Mouse (Mus musculus) R1 (cell line): ENCODE results near the gene Commd3.

Experiments used
- DNase-seq: peaks from one replicate; pipeline ENCODE4 v3.0.0-alpha.2; 2018; ENCODE audit warnings: low read depth, low spot score

Gene Commd3

GRCm38 (mm10) chr2:18672133-18672765, at the start of gene Commd3:
Gene Commd3, plus strand, starts transcription at chr2:18672384.
- DNase-seq = peak; percentile 86

DNA sequence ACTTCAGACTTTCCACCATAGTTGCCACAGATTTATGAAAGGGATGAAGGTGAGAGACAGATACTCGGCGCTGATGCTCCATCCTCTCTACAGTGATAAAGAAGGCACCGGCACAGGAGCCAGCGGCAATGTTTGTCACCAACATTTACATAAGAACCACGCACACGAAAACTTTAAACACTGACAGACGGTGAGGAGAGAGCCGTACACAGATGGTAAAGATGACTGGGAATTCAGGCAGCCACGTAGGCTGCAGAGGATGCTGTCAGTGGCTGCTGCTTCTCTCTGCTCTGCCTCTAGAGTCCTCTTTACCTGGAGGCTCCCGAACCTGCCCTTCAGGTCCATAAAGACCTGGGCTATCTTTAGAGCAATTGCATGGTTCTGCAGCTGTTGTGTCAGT, 49.0 kb upstream of the Commd3 start:
- DNase-seq = no peak

DNA sequence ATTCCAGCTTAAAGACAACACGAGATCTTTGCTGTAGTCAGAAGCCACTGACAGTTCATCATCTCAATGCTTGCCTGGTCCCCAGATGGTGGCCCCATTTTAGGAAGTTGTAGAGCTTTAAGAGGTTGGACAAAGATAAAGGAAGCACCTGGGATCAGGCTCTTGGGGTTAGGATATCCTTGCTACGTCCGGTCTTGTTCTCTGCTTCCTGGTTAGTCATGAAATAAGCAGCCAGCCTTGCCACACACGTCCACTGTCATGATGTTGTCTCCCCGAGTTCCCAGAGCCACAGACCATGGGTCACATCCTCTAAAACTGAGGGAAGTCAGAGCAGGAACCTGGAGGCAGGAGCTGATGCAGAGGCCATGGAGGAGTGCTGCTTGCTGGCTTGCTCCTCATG, 41.6 kb upstream of the Commd3 start:
- no peak for DNase-seq

DNA sequence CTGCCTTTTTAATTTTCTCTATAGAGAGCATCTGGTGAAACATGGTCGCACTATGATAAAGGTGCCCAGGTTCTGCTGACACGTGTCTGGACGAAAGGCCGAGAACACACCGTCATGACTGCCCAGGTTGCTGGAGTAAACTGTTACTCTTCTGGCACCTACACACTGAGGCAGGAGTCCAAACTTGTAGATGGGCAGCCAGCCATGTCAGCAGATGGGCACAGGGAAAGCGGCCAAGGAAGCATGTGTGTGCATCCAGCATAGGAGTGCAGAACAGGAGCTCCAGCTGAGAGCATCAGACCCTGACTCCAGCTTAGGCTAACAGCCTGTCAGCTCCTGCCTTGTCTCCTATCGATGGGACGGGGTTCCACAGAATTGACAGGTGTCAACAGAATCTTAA, 37.1 kb upstream of the Commd3 start:
- DNase-seq = no peak

DNA sequence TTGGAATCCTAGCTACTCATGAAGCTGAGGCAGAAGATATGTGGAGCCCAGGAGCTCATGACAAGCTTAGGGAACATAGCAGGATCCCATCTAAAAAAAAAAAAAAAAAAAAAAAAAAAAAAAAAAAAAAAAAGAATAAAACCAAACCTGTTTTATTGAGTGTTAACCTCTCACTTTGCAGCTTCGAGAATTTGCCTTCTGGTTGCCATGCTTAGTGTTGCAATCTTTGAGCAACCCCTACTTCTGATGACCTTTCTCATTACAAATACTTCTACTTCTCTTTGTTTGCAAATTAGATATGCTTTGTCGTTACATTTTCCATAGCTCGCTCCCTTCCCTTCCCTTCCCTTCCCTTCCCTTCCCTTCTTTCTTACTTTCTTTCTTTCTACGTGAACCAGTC, 23.6 kb upstream of the Commd3 start:
- no peak for DNase-seq

DNA sequence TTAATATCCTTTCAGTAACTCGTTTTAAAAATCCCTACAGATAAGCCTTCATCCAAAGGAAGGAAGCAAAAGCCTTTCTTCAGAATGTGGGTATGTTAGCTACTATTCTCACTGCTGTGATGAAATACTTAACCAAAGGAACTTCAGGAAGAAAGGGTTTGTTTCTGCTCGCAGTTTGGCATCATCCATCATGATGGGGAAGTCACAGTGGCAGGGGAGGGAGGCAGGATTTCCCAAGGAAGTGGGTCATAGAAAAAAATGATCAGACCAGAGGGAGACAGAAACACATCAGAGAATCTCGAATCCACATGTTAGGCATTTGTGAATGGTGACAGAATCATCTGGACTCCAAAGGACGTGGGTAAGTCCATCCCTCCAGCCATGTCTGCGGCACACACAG, 17.4 kb upstream of the Commd3 start:
- DNase-seq = no peak

GRCm38 (mm10) chr2:18664003-18664402, 8.2 kb upstream of the Commd3 start:
- DNase-seq = no peak

GRCm38 (mm10) chr2:18671041-18671440, 1.1 kb upstream of the Commd3 start:
- DNase-seq = no peak

- peak; percentile 67 for DNase-seq
Observed at GRCm38 (mm10) chr2:18672766-18673164, 581 bp downstream of the Commd3 start.

DNA sequence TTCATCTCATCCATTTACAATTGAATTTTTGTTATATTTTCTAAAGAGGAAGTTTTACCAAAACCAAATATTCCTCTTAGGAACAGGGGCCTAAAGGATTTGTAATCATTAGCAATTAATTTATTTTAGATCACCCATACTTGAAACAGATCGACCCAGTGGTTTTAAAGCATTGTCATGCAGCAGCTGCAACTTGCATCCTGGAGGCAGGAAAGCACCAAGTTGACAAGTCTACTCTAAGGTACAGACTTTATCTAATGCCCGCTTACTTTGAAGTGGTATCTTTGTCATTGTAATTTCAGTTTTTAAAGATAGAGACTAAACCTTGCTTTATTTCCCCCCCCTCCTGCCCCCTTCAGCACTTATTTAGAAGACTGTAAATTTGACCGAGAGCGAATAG, 1.6 kb downstream of the Commd3 start:
- peak; percentile 12 for DNase-seq

DNA sequence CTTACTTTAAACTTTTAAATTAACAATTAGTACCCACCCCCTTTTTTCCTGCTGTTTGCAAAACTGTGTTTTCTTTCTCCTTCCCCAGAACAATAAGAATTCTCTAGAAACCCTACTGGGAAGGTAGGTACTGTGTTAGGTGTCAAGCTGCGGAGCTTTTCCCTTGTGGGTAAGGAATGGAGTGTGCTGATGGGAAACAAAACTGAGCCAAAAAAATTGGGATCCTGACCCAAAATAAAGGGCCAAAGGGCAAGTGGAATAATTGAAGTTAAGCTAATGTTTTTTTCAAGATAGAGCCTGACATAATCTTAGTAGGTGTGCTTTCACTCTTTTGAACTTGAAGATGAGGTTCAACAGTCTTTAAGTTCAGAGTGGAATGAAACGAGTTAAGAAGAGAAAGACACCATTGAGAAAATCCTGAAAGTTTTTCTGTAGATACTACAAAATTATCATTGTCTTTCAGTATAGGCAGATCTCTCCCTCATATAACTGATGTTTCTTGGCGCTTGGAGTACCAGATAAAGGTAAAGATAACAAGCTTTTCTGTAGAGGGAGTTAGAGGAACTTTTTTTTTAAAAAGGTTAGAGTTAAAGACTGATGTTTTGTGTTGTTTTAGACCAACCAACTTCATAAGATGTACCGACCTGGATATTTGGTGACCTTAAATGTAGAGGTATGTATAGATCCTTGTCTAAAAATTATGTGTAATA, 2.2 kb downstream of the Commd3 start:
- peak; percentile 32 for DNase-seq

DNA sequence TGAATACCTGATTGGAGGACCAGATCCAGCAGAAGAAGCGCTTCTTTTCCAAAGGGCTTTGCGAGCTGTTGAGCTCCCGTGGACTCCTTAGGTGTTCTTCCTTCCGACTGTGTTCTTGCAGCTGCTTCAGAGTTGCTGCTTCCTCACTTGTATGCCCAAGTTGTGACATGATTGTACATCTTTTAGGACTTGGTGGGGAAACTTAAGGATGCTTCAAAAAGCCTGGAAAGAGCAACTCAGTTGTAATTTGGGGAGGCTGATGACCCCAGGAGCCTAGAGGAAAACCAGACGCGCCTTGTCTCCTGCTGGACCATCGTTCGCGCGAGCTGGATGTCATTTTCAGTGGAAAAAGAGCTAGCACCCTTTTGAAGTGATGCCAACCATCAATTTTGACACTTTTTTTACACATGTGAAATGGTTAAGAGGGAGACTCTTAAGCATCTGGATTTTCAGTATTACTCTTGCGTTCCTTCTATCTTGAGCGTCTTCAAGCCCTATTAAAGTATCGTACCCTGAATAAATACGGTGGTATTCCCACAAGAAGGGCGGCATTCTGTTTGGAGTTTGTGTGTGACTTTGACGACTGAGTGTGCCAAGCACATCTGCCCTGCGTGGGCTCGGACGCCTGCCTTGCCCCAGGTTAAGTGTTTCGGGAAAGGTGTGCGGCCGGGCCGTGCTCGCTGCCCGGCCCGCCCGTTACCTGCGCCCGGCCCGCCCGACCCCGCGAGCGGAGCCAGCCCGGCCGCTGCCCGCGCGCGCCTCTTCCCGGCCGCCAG, 3.7 kb downstream of the Commd3 start:
- DNase-seq = peak; percentile 51

DNA sequence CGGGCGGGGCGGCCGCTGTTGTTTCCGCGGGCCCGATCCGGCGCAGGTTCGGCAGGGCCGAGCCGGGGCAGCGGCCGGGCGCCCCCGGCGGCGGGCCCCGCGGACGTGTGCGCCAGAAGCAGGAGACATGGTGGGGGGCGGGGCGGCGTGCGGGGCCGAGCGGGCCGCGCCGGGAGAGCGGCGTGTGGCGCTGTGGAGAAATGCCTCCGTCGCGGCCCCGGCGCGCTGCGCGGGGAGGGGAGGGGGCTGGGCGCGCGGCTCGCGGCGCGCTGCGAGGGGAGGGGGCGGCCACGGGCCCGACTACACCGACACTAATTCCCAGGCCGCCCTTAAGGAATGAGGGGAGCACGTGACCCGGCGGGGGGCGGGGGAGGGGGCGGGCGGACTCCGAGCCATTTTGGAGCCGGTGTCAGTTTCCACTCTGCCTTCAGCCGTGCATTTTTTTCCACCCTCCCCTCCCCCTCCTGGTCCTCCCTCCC, 4.3 kb downstream of the Commd3 start:
- DNase-seq = peak; percentile 87

- DNase-seq = peak; percentile 44
Observed at GRCm38 (mm10) chr2:18676936-18677491, 4.8 kb downstream of the Commd3 start, which contains the start of gene Bmi1. Gene Bmi1, plus strand, starts transcription at chr2:18677018.

DNA sequence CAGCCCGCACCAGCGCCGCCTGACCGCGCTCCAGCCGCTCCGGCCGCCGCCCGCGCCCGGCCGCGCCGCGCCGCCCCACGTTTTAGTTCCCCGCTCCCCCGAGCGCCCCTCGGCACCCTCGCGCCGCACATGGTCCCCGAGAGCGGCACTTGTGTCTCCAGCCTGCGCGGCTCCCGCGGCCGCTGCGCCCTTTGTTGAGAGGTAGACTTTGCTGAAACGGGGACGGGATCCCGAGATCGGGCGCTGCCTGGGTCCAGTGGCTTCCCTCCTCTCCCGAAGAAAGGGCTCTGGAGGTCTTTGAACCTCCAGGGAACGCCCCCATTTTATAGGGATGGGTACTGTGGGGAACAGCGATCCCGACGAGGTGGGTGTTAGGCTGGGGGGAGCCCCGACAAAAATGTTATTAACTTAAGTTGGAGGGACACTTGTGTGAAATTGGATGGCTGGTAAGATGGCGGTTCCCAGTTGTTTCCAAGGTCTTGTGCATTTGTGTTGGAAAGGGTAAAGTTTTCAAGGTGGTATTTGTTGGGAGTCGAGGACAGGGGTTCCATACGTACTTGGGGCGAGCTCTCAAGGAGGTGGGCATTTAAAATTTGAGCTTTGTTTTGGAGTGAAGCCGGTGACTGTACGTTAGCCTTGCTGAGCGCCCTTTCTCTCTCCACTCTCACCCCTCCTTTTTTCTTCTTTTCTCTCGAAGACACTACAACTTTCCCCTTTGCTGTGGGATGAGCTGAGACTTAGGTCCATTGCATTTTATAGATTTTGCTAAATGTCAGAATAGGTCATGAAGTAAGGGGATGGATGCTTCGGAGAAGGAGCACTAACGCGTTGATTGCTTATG, 5.7 kb downstream of the Commd3 start:
- DNase-seq = peak; percentile 62

- no peak for DNase-seq
Observed at GRCm38 (mm10) chr2:18679701-18680100, 7.5 kb downstream of the Commd3 start.

DNA sequence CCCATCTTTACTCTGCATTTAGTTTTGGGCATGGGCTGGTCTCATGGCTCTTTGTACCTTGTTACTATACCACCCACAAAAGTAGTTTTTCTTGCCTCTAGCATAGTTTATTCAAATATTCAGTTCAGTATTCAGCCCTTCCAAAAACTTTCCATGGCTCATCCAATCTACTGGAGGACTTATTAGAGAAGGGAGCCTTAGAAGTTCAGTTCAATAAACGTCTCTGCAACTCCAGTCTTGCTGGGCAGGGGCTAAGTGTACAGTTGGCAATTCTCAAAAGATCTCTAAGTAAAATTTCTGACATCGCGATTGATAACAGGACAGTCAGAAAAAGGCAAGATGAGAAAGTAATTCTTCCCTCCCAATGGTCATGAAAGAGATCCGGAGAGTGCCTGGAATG, 8.3 kb downstream of the Commd3 start:
- DNase-seq = no peak

GRCm38 (mm10) chr2:18680961-18681360, 8.8 kb downstream of the Commd3 start:
- DNase-seq = peak; percentile 72

- no peak for DNase-seq
Observed at GRCm38 (mm10) chr2:18684062-18684461, 11.9 kb downstream of the Commd3 start.

- no peak for DNase-seq
Observed at GRCm38 (mm10) chr2:18686386-18686785, 14.2 kb downstream of the Commd3 start.

- DNase-seq = peak; percentile 42
Observed at GRCm38 (mm10) chr2:18686826-18687519, 14.8 kb downstream of the Commd3 start.
